Mouse (Mus musculus): ENCODE results near the gene Rcl1. TPM values are rescaled to one million over a fixed set of nuclear protein-coding genes. Genes with fewer than 3 reads are reported as not detected.
A peak's percentile ranks its signal among the peaks of the same experiment; 100 is the strongest.

The Rcl1 gene
- polyA plus RNA-seq (2012; rRNA removed) = 17.6 and 18.0 TPM in 2 replicates

DNA sequence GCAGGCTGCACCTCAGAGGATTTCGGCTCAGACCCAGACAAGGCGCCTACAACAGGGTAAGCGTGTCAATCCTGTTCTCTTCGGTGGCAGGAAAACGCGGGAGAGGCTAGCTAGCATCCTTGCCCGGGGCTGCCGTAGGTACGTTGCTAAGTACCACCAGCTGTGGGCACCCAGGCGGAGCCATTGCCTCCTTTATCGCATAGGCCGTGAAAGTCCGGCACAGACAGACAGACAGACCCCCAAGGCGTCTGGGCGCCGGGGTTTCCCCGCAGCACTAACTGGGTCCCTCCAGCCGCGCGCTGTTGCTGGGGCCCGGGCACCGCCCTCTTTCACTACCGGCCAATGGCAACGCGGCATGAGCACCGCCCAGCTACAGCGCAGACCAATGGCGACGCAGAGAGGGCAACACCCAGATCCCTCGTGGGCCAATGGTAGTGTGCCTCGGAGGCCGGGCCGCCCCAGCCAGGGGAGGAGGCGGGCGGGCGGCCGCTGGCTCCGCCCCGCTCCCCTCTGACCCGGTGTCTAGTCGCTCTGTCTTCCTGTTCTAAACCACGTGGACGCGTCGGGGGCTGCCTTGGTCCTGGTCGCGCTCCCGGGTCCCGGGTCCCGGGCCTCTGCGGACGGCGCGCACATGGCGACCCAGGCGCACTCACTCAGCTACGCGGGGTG is at the start of gene Rcl1:
TSS of gene Rcl1 (plus strand) at position 502 of the 669 bp plus-strand sequence.
- DNase-seq (ENCODE audit: low read depth) = peak; percentile 99
- peak; percentile 96; the same call in 1 of the 2 replicates for TF ChIP-seq POLR2A (IDR thresholded peaks at IDR 0.05; ENCODE audit: borderline replicate concordance, extremely low read depth, insufficient read depth, insufficient read length, poor library complexity, severe bottlenecking)
- TF ChIP-seq CTCF (IDR thresholded peaks at IDR 0.05; ENCODE audit: borderline replicate concordance, extremely low read depth, insufficient read depth, insufficient read length) = no peak

DNA sequence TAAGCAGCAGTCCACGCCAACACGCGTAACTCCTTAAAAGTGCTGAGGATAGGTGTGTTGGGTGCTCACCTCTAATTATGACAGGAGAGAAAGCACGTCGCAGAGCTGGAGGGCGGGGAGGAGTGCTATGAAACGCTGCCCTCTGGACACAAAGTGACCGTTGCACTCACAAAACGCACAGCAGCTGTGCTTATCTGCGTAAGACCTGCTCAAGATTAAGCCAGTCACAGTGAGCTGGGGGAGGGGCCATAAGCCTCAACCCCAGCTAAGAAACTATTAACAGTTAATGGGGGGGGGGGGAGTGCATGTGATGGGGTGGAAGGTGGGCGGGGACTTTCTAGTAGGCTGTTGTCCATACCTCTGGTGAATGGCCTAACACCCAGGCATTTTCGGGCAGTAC is 48.4 kb upstream of the Rcl1 start:
- no peak for DNase-seq (ENCODE audit: low read depth)
- TF ChIP-seq POLR2A (IDR thresholded peaks at IDR 0.05; ENCODE audit: borderline replicate concordance, extremely low read depth, insufficient read depth, insufficient read length, poor library complexity, severe bottlenecking) = no peak
- TF ChIP-seq CTCF (IDR thresholded peaks at IDR 0.05; ENCODE audit: borderline replicate concordance, extremely low read depth, insufficient read depth, insufficient read length) = no peak

DNA sequence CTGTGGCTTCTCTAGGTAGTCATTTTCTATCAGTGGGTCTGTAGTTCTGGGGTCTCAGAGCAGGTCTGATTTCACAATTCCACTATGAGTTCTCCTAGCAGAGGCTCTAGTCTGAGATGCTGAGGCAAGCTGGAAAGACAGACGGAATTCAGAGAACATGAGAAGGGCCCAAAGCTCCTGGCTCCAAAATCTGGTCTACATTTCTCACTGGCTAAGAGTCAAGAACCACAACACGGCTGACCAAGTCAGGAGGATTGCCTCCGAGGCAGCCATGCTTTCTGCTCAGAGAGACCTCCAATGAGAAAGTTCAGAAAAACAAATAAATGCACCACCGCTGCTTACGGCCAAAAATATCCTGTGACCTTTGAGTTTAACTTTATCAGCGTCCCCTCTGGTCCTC is 46.6 kb upstream of the Rcl1 start:
- TF ChIP-seq CTCF (IDR thresholded peaks at IDR 0.05; ENCODE audit: borderline replicate concordance, extremely low read depth, insufficient read depth, insufficient read length) (no peak), POLR2A (IDR thresholded peaks at IDR 0.05; ENCODE audit: borderline replicate concordance, extremely low read depth, insufficient read depth, insufficient read length, poor library complexity, severe bottlenecking) (no peak)
- DNase-seq (ENCODE audit: low read depth) = no peak

DNA sequence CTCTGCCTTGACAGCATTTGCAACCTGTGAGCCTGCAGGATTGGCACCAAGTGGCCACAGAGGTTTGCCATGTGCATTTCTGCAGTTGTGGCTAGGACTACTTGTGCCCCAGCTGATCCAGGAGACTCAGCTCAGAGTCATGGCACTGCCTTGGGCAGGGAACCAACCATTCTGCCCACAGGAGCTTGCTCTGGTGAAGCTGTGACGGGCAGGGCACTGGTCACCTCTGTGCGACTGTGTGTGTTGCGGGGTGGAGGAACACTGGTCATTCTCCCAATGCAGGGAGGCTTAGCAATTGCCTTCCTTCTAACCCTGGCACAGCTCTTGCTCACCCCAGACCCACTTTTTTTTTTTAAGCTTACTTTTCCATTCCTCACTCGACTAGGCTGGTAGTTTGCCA is 45.7 kb upstream of the Rcl1 start:
- no peak for DNase-seq (ENCODE audit: low read depth)
- no peak for TF ChIP-seq POLR2A (IDR thresholded peaks at IDR 0.05; ENCODE audit: borderline replicate concordance, extremely low read depth, insufficient read depth, insufficient read length, poor library complexity, severe bottlenecking)
- no peak for TF ChIP-seq CTCF (IDR thresholded peaks at IDR 0.05; ENCODE audit: borderline replicate concordance, extremely low read depth, insufficient read depth, insufficient read length)

DNA sequence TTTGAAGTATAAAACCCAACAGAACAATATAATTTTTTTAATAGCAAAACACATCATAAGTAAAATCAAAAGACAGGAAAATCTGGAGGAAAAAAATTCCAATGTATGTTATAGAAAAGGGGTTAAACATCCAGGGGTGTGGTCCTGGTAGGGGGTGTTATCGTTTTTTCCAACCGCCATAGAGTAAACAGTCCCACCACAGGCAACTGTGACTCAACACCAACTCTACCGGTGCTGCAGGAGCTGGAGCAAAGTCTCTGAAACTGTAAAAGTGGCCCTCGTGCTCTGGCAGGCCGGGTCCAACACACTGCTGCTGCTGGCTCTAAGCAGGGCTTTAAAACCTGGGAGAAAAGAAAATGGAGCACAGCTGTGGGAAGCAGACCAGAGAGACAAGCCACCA is 42.4 kb upstream of the Rcl1 start:
- TF ChIP-seq POLR2A (IDR thresholded peaks at IDR 0.05; ENCODE audit: borderline replicate concordance, extremely low read depth, insufficient read depth, insufficient read length, poor library complexity, severe bottlenecking) (no peak), CTCF (IDR thresholded peaks at IDR 0.05; ENCODE audit: borderline replicate concordance, extremely low read depth, insufficient read depth, insufficient read length) (no peak)
- DNase-seq (ENCODE audit: low read depth) = no peak

DNA sequence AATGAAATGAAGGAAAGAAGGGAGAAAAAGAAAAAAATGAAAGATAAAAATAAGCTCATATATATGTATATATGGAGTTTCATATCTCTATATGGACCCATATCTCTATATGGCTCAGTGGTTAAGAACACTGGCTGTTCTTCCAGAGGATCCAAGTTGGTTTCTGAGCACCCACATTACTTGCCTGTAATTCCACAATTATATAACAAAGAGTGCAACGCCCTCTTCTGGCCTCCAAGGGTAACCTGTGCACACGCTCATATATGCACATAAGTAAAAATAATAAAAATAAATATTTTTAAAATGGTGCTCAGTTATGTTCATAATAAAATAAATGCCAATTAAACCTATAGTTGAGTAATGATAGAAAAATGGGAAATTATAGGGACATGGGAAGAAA is 41.5 kb upstream of the Rcl1 start:
- DNase-seq (ENCODE audit: low read depth) = no peak
- no peak for TF ChIP-seq POLR2A (IDR thresholded peaks at IDR 0.05; ENCODE audit: borderline replicate concordance, extremely low read depth, insufficient read depth, insufficient read length, poor library complexity, severe bottlenecking)
- TF ChIP-seq CTCF (IDR thresholded peaks at IDR 0.05; ENCODE audit: borderline replicate concordance, extremely low read depth, insufficient read depth, insufficient read length) = no peak

DNA sequence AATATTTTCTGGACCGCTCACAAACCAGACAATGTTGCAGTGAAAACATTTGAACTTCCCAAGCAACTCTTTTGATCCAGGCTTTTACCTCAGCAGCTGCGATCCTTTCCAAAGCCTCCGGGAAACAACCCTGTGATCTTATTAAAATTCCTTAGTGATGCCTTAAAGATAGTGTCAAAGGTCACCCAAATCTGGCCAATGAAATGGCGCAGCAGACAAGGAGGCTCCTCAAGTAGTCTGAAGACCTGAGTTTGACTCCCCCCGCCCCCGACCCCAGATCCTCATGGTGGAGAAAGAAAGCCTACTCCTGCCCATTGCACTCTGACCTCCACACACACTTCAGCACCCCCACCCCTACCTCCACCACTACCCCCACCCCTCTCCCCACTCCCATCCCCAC is 40.9 kb upstream of the Rcl1 start:
- TF ChIP-seq CTCF (IDR thresholded peaks at IDR 0.05; ENCODE audit: borderline replicate concordance, extremely low read depth, insufficient read depth, insufficient read length) (no peak), POLR2A (IDR thresholded peaks at IDR 0.05; ENCODE audit: borderline replicate concordance, extremely low read depth, insufficient read depth, insufficient read length, poor library complexity, severe bottlenecking) (no peak)
- no peak for DNase-seq (ENCODE audit: low read depth)

GRCm38 (mm10) chr19:29063009-29063408 is 38.2 kb upstream of the Rcl1 start:
- no peak for DNase-seq (ENCODE audit: low read depth)
- TF ChIP-seq POLR2A (IDR thresholded peaks at IDR 0.05; ENCODE audit: borderline replicate concordance, extremely low read depth, insufficient read depth, insufficient read length, poor library complexity, severe bottlenecking) = no peak
- no peak for TF ChIP-seq CTCF (IDR thresholded peaks at IDR 0.05; ENCODE audit: borderline replicate concordance, extremely low read depth, insufficient read depth, insufficient read length)

GRCm38 (mm10) chr19:29063577-29064363 is 37.4 kb upstream of the Rcl1 start:
- TF ChIP-seq CTCF (IDR thresholded peaks at IDR 0.05; ENCODE audit: borderline replicate concordance, extremely low read depth, insufficient read depth, insufficient read length) (peak; percentile 94), POLR2A (IDR thresholded peaks at IDR 0.05; ENCODE audit: borderline replicate concordance, extremely low read depth, insufficient read depth, insufficient read length, poor library complexity, severe bottlenecking) (no peak)
- peak; percentile 95 for DNase-seq (ENCODE audit: low read depth)

DNA sequence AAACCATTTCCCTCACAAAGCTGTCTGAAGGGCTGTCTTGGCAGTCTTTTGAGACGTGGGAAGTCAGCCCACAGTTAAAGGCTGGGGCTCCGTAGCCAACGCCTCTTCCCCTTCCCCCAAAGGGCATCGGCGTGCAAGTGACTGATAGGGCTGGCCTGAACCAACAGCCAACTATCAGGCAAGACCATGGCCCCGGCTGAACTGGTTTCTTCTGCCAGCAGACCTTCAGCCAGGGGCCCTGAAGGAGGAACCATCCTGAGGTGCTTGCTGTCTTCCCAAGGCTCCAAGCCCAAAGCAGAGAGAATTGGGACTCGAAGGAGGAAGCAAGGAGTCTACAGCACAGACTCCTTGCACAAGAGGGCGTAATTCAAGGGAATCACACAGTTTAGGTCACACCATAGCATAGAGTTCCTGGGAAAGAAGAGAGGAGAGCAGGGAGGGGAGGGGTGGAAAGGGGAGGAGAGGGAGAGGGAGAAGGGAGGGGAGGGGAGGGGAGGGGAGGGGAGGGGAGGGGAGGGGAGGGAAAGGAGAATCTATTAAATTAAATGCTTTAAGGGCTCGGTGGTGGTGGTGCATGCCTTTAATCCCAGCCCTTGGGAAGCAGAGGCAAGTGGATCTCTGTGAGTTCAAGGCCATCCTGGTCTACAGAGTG is 36.6 kb upstream of the Rcl1 start:
- DNase-seq (ENCODE audit: low read depth) = no peak
- TF ChIP-seq POLR2A (IDR thresholded peaks at IDR 0.05; ENCODE audit: borderline replicate concordance, extremely low read depth, insufficient read depth, insufficient read length, poor library complexity, severe bottlenecking) (no peak), CTCF (IDR thresholded peaks at IDR 0.05; ENCODE audit: borderline replicate concordance, extremely low read depth, insufficient read depth, insufficient read length) (no peak)

DNA sequence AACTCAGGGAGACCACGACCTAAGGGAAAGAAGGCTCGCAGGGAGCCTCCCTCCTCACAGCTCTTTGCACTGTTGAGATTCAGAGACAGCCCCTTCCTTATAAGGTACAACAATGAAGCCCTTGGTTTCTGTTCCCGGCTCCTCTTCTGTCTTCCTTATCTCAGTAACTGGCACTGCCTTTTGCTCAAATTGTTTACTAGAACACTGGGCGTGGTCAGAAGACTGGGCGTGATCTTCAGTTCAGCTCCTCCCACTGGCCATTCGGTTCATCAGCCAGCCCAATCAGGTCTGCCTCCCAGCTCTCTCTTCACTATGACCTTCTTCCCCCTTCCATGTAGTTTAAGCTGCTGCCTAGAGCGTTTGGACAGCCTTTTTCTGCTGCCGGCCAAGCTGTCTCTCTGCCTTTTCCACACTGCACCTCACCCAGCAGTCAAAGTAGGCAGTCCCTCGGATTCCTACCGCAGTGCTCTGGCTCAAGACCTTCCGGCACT is 34.1 kb upstream of the Rcl1 start:
- DNase-seq (ENCODE audit: low read depth) = peak; percentile 48
- TF ChIP-seq CTCF (IDR thresholded peaks at IDR 0.05; ENCODE audit: borderline replicate concordance, extremely low read depth, insufficient read depth, insufficient read length) (no peak), POLR2A (IDR thresholded peaks at IDR 0.05; ENCODE audit: borderline replicate concordance, extremely low read depth, insufficient read depth, insufficient read length, poor library complexity, severe bottlenecking) (no peak)

Measured in brain, embryonic 14.5 days (tissue).